Mouse (Mus musculus): ENCODE results near the gene Kazn. TPM values are rescaled to one million over a fixed set of nuclear protein-coding genes. Genes with fewer than 3 reads are reported as not detected.
A peak's percentile ranks its signal among the peaks of the same experiment; 100 is the strongest.

Kazn gene
- total RNA-seq, 2 experiments from 2014 or later, result 40.3 to 52.8 TPM

DNA sequence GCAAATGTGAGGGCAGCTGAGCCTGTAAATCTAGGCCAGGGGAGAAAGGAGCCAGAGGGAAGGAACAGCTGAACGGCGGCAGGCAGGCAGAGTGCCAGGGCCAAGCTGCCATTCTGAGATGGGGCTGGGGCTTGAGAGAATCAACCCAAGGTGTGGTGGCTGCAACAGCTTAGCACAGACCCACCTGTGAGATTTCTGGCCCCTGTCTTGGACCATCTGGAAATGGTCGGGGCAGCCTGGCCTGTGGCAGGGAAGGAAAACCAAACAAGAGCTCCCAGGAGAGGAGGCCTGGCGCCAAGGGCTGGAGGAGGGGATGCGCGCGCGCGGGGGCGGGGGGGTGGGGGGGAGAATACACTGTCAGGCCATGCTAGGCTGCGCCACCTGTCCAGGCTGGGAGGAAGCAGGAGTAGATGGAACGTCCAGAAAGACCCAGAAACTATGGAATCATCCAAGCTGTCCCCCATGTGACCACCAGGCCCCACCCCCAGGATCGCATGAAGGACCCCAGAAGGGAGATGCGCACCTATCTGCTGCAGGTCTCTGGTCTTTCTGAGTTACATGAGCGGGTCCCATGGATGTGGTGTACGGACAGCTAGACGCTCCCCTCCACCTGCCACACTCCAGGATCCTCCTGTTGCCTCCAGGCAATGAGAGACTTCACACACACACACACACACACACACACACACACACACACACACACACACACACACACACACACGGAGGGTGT is 158.1 kb downstream of the Kazn start:
- DNase-seq (ENCODE audit: low spot score in 2 of 2), result peak; percentile 66 to 75

DNA sequence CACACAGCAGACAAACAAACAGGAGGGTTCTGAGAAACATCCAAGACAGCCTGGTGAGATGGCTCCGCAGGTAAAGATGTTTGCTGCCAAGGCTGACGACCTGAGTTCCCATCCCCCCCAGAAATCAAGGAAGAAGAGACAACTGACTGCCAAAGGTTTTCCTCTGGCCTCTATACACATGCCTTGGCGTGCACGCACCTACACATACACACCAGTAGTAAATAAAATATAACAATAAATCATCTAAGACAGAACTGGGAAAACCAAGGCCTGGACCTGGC is 158.8 kb downstream of the Kazn start:
- no peak for DNase-seq (ENCODE audit: low spot score in 2 of 2)

DNA sequence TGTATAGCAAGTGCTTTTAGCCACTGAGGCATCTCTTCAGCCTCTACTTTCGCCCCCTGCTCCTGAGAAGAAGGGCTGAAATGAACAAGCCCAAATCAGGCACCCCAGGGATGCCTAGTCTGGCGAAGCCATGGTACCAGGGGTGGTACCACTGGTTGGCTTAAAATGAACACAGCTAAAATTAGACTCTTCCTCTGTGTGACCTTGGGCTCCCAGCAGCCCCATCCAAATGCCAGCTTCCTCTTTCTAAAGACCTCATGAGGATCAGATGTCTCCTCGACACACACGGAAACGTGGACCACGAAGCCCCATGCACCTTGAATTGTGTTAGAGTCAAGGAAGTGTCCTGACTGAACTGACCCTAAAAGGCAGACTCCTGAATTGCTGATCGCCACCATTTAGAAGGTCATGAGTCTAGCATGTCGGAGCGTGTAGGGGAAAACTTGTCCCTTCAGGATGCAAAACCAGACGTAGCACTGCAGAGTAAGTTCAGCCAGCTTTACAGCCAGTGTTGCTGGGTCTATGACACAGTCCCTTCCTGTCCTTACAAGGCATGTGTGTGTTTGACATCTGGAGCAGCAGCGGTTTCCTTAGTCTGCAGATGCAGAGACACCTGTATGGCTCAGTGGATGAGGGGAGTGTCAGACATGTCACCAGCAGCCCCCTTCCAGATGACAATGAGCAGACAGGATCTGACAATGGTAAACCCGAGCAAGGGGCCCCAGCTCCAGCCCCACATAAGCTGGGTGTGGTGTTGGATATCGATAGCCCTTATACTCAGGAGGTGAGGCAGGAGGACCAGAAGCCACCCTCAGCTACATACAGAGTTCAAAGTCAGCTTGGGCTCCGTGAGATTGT is 159.3 kb downstream of the Kazn start:
- no peak for DNase-seq (ENCODE audit: low spot score in 2 of 2)

DNA sequence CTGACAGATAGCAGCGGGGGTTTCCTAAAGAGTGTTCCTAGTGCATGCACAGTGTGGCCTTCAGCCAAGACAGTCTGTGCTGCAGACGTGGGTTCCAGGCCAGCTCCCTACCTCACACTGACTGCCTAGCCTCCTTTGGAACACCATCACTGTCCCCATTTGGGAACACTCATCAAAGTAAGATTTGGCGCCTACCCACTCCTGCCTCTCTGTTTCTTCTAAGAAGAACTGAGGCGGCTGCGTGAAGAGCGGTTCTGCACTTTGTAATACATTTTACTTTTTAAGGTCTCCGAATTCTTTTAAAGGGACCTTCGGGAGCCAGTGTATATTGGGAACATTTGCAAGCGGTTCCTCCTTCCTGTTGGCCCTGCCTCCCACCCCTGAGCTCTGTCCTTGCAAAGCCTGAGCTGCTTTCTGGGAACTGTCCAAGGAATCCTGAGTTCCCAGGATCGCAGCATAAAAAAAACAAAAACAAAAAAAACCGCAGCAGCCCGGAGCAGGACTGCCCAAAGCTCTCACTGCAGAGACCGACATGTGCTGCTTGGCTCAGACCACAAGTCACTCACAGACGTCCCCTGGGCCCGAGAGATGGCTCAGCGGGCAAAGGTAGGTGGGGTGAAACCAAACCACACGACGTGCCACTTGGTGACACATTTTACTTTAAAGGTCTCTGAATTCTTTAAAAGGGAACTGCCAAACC is 161.5 kb downstream of the Kazn start:
- DNase-seq (ENCODE audit: low spot score in 2 of 2), result no peak

DNA sequence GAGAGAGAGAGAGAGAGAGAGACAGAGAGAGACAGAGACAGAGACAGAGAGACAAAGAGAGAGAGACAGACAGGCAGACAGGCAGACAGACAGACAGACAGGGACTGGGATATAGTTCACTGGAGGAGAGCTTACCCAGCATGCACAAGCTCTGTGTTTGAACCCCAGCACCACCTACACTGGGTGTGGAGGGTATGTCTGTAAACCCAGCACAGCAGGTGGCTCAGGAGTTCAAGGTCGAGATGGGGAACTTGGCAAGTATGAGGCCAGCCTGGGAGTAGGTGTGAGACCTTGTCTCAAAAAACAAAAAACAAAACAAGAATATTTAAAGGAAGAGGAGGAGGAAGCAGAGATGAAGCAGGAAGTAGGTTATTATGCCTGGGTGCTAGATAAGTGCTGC is 162.3 kb downstream of the Kazn start:
- DNase-seq (ENCODE audit: low spot score in 2 of 2), result no peak

DNA sequence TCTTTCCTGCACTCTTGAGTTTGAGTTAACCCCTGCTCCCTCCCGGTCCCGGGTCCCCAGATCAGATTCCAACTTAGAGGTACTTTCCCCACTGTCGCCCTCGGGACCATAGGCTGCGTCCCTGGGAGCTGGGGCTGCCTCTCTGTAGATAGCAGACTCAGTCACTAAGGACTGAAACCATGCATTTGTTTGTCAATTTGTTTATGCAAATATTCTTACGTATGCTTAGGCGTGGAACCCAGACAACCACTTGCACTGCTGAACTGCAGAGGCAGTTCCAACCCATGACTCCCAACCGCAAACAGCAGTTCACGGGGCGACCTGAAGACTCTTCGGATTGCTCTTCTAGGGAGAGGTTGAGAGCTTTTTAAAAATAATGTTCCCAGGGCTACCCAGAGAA is 163.3 kb downstream of the Kazn start:
- no peak for DNase-seq (ENCODE audit: low spot score in 2 of 2)

DNA sequence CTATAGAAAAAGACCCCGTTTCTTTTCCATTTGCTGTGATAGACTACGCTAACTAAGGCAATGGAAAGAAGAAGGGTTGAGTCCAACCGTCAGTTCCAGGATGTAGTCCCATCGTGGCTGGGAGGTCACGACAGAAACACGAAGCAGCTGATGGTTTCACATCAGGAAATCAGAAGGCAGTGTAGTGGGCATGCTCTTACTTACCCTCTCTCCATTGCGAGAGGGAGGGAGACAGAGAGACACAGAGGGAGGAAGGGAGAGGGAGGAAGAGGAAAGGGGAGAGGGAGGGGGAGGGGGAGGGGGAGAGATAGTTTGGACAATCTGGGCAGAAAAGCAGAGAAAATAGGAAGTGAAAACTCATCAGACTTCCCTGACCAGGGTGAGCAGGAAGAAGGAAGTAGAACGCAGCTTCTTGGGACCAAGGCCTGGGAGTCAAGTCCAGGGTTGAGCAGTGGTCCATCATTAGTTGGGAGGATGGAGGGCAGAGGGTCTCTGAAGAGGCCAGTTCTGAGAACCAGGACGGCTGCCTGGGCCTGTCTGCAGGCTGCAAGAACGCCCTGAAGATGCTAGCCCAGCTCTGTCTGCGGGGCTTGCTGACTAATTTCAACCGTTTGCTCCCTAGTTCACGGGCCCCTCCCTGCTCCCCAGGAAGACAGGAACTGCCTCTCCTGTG is 165.0 kb downstream of the Kazn start:
- DNase-seq (ENCODE audit: low spot score in 2 of 2), result no peak

DNA sequence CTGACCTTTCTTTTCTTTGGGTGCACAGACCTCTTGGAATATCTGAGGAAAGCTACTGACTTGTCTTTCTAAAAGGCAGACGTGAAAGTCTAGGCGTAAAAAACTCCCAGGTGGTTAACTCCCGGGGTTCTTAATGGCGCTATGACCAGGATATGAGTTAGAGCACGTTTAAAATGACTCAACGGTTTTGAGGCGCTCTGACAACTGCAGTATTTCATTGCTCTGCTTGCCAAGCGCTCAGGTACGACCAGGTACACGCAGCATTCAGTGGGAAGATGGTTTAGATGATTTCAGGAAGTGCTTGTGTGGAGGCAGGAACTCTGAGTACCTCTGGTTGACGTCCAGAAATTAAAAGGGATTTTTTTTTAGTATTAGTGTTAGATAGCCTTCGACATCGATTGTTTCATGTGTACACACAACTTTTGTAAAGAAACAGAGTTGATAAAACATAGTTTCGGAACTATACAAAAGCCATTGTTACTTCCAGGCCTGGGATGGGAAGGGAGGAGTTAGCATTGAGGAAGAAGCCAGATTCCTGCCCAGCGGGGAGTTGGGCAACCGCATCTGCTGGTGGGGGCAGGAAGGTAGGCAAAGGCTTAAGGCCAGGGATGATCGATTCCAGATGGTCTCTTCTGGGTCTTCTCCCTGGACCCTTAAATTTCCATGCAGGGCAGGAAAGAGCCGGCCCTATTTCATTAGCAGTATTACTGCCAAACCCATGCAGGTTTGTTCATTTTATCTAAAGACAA is 167.8 kb downstream of the Kazn start:
- DNase-seq (ENCODE audit: low spot score in 2 of 2), result no peak

DNA sequence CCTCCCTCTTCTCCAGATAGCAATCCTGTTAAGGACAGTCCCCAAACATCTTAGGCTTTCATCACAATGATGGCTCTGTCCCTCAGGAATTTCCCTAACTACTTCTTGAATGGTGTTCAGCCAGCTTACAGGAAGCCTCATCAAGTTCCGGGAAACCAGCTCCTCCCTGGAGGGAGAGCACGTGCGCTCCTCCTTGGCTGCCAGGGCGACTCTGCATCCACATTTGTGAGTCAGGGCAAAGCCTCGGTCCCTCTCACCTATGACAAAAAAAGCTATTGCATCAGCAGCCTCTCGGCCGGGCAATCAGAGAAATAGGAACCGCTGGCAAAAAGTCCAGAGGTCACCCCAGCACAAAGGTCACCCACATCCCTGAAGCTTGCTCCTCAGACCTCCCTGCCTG is 168.4 kb downstream of the Kazn start:
- no peak for DNase-seq (ENCODE audit: low spot score in 2 of 2)

DNA sequence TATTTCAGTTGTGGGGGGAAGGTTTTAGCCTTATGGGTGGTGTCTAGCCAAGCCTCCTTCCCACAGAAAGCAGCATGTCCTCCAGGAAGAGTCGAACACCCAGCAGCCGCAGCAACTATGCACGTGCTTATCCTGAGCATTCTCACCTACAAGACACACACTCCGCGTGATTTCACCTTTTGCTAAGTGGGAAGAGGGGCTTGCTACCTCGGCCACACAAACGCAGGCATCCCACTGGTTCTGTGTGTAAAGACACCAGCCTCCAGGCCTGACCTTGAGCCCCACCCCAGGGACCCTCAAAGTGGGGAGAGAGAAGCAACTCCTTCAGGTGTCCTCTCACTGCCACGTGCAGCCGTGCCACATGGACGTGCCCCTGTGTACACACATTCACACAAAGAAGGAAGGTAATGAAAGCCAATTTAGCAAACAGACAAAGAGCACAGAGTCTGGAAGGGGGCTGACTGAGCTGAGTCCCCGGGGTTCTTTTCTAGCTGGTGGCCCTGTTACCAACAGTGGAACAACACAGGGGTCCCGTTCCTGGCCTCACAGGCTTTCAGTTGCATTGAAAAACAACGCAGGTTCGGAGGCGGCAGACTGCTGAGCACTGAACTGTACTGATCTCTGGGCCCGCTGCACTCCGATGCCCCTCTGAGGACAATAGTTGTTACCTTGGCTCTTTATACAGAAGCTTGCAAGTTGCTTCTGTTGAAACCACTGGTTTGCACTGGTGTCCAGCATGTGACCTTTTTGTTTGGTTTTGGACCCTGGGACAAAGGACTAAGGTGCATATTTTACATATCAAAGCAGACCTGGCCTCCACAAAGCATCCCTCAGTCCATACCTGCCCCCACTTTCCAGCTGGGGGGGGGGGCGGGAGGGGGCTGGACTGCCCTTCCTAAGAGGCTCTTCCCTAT is 170.0 kb downstream of the Kazn start:
- DNase-seq (ENCODE audit: low spot score in 2 of 2), result no peak

DNA sequence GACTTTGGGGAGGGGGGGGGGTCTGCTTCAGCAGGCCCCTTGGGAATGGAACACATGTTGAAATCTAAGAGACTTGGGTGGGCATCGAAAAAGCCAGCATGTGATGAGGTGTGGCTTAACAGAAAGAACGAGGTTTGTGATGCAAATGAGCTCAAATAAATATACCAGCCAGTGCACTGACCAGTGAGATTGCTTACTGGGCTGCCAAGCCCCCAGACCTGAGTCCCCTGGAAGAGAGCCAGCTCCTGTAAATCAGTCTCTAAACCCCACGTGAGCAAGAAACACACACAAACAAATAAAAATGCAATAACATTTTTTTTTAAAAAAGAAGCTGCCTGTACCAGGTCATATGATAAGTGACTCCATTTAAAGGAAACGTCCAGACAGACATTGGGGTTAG is 172.6 kb downstream of the Kazn start:
- no peak for DNase-seq (ENCODE audit: low spot score in 2 of 2)

DNA sequence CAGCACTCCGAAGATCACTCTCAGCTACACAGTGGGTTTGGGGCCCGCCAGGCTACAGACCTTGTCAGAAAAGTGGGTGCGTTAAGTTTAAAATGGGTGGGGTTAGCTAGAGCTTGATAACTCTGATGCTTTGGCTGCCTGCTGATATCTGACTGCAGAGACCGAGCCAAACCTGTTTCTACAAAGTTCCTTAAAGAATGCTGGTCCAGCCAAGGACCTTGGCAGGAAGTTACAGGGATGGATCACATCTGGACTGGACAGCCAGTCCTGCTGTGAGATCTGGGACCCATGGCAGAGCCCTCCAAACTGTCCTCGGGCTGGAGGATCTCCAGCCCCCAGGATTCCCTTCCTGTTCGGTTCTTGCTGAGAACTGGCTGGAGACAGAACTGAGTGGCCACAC is 173.4 kb downstream of the Kazn start:
- no peak for DNase-seq (ENCODE audit: low spot score in 2 of 2)

DNA sequence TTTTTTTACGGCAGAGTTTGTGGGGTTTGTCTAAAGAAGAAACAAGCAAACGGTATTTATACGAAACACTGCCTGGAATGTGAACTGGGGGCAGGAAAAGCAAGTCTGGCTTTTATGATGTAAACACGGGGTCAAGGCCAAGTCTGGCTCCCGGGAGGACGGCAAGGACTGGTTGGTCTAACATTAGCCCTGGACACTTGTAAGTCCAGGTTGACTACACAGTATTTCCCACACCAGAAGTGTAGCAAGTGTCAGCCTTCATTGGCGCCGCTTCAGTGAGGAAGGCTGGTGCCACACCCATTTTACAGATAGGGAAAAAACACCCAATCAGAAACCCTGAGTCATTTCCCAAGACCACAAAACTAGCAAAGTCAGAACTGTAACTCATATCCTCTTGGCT is 173.9 kb downstream of the Kazn start:
- DNase-seq (ENCODE audit: low spot score in 2 of 2), result no peak

DNA sequence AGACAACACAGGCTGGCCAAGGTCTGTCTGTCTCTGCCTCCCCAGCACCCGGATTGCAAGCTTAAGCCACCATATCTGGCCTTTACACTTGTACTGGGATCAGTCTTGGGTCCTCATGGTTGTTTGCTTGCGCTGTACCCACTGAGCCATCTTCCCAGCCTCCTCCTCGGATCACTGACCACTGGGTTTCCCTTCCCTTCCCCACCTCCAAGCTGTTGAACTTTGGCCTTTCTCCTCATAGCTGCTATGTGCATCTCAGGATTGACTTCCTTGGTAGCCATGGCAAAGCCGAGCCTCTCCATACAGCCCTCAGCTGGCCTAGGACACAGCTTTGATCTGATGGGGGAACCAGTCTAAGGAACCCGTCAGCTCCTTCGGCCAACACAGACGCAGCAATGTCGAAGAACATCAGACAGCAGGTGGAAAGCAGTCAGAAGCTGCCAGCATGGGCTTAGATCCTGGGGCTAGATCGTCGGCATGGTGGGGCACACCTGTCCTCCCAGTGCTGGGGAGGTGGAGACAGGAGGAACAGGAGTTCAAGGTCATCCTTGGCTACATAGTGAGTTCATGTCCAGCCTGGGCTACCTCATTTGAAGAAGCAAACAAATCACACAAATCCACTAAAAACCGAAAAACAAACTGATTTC is 174.5 kb downstream of the Kazn start:
- no peak for DNase-seq (ENCODE audit: low spot score in 2 of 2)

DNA sequence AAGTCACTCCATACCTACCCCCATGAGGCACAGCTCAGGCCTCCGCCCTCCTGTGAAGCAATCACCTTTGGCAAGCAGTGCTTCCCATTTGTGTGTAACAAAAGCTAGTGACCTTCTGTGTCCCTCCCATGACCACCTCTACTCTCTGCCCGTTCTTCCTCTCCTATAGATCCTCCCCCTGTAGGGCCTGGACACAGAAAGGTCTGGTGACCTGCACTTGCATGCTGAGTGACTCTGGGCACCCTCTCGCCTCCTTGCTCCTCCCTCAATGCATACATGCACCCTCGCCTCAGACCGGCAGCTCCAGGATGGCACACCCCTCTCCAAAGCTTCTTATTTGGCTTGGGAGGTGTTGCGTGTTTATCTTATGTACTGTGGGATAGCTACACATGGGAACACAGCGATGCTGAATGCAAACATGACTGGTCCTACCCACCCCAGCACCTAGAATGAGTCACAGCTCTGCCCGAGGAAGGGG is 176.1 kb downstream of the Kazn start:
- DNase-seq (ENCODE audit: low spot score in 2 of 2), result no peak

DNA sequence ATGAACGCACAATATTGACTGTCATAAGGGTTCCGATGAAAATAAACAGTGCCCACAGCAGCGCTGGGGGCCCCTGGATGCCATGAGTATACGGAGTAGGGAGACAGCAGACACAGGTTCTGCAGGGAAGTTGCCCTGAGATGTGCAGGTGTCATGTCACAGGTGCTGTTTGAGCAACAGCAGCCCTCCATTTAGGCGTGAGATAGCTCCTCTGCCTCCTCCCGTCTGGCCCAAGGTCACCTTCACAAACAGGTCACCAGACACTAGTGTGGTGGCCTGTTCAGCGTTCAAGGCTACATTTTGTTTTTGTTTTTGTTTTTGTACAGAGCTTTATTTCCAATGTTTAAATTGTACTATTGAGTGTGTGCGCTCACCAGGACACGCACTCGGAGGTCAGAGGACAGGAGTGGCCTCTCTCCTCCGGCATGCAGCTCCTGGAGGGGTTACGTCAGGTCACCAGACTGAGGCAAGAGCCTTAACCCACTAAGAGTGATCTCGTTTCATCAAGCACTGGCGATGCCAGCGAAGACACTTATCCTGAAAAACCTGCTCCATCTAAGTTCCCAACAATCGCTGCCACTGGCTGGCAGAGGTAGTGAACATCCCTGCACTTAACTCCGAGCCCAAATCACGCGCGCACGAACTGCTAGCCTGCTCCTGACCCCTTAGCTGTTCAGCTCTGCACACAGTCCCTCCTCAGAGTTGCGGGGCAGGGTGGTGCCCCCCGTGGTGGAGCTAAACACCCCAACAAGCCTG is 177.5 kb downstream of the Kazn start:
- DNase-seq (ENCODE audit: low spot score in 2 of 2), result no peak

DNA sequence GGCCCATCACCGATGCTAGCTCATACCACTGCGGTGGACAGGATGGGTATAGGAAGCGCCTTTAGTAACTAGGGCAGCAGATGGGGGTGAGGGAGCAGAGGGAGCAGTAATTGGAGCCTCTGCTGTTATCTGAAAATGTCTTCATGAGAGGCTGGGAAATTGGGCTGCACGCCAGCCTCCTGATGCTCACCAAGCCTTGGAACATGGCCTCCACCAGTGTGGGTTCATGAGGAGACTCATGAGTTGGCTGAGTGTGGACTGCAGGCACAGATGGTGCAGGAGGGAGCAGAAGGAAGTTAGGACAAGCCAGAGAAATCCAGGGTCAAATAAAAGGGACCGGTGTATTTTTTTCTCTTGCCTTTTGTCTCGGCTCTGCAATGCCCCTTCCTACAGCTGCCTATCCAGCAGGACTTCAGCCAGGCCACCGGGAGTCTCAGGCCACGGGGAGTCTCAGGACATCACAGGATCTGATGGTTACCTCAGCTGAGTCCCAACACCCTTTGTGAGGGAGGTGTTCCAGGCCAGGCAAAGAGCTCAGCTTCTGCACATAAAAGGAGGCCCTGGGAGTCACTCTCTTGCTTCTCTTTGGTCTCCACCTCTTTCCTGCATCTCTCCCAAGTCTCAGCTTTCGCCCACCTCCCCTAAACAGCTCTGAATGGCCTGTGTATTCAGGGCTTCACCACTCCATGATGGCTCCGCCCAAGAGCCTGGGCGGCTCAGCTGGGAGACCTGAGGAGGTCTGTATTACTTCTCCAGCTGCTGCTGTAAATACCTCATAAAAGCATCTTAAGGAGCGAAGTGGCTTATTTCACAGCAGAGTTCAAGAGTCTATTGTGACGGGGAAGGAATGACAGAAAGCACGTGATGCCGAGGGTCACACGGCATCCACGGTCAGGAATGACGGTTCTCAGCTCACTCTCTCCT is 178.5 kb downstream of the Kazn start:
- DNase-seq (ENCODE audit: low spot score in 2 of 2), result peak; percentile 51 to 66

DNA sequence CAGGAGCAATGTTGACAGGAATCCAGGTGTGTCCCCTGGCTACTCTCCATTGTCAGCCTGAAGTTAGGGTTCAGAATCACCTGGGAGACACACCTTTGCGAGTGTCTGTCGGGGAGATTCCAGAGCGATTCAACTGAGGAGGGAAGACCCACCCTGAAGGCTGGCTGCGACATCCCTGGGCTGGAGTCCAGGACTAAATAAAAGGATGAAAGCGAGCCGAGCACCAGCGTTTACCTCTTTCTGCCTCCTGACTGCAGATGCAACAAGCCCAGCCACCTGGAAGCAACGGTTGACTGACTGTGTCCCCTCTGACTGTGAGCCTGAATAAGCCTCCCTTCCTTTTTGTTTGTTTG is 179.4 kb downstream of the Kazn start:
- no peak for DNase-seq (ENCODE audit: low spot score in 2 of 2)

All from layer of hippocampus, postnatal 10 days (tissue).